Mouse (Mus musculus): Measurements from ENCODE around the gene Nfyc. TPM values are rescaled to one million over a fixed set of nuclear protein-coding genes. Genes with fewer than 3 reads are reported as not detected.
A peak's percentile ranks its signal among the peaks of the same experiment; 100 is the strongest.

The Nfyc gene
- polyA plus RNA-seq, 2 experiments: 50.6 to 53.3 TPM

DNA sequence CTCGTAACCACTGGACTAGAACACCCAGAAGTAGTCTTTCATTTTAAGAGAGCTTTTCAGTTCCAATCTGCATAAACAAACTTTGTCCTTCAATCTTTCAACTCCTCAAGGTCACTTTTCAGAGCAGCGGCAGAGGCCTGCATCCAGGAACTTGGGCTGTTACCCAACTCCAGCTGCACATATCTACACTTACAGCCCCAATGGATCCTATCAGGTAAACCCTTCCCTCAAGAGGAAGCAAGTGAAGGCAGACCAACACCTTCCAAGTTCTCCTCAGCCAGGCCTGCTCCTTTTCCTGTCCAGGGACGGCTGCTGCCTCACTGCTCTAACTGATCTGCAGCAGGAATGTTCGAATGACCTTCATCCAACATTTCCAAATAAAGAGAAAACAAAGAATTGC is 17.2 kb downstream of the Nfyc start:
- ATAC-seq (ENCODE audit: insufficient read depth) (no peak), DNase-seq (ENCODE audit: low read depth in 3 of 3, low spot score in 3 of 3) (no peak)
- H3K9ac ChIP-seq (replicated peaks): peak overlapping the region; percentile 31; the same call in 1 of the 2 replicates
- H3K9me3 ChIP-seq (ENCODE audit: control insufficient read depth, low read length): no peaks in the 10 kb centered on the region
- H3K4me1 ChIP-seq (replicated peaks; ENCODE audit: control insufficient read depth in 2 of 2, insufficient read depth in 2 of 2, low read length in 1 of 2): peaks cover 16 to 23% of the 10 kb centered on the region in 2 experiments
- H3K27me3 ChIP-seq (ENCODE audit: control insufficient read depth, insufficient read depth, low read length): no peaks in the 10 kb centered on the region
- peak overlapping the region; percentile 81 for H3K4me2 ChIP-seq (ENCODE audit: low read depth)
- H3K36me3 ChIP-seq (replicated peaks; ENCODE audit: control insufficient read depth, insufficient read depth, low read depth): no peaks in the 10 kb centered on the region
- H3K4me3 ChIP-seq (ENCODE audit: insufficient read depth in 1 of 2, low read depth in 2 of 2, low read length in 2 of 2): peak overlapping the region; percentile 45 to 63
- 46% methylated on average over 4 of the region's 4 CpGs for WGBS (ENCODE audit: insufficient replicate concordance)
- no peak for TF ChIP-seq CTCF (IDR thresholded peaks at IDR 0.05; ENCODE audit: low read depth)
- TF ChIP-seq EP300 (IDR thresholded peaks at IDR 0.05; ENCODE audit: low read depth): no peak
- peak overlapping the region; percentile 25; the same call in 1 of the 2 replicates for H3K27ac ChIP-seq

DNA sequence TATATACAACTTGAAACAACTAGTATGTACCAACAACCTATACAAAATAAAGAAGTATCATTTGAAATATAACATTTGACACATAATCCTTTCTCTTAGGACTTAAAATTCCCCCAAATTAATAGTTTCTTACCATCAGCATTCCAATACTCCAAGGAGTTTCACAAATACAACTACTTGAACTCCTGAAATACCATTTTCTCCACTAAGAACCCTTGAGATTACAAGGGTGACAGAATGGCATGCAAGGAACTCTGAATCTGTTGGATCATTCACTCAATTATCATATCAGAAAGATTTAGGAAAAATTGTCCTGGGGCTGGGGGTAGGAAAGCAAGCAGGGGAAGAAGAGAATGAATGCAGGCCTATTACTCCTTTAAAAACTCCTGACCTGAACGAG is 17.6 kb downstream of the Nfyc start:
- peak overlapping the region; percentile 81 for H3K4me2 ChIP-seq (ENCODE audit: low read depth)
- H3K27me3 ChIP-seq (ENCODE audit: control insufficient read depth, insufficient read depth, low read length): no peaks in the 10 kb centered on the region
- no peak for ATAC-seq (ENCODE audit: insufficient read depth)
- no peaks in the 10 kb centered on the region for H3K36me3 ChIP-seq (replicated peaks; ENCODE audit: control insufficient read depth, insufficient read depth, low read depth)
- no peaks in the 10 kb centered on the region for H3K9me3 ChIP-seq (ENCODE audit: control insufficient read depth, low read length)
- DNase-seq (ENCODE audit: low read depth in 3 of 3, low spot score in 3 of 3): no peak
- TF ChIP-seq EP300 (IDR thresholded peaks at IDR 0.05; ENCODE audit: low read depth): no peak
- no peak overlapping the region for H3K9ac ChIP-seq (replicated peaks)
- WGBS (ENCODE audit: insufficient replicate concordance): 56% methylated on average over 1 of the region's 1 CpGs
- H3K4me3 ChIP-seq (ENCODE audit: insufficient read depth in 1 of 2, low read depth in 2 of 2, low read length in 2 of 2): peak overlapping the region in 1 of 2 experiments; percentile 63; a peak in 2 of 4 replicates
- H3K4me1 ChIP-seq (replicated peaks; ENCODE audit: control insufficient read depth in 2 of 2, insufficient read depth in 2 of 2, low read length in 1 of 2): peaks cover 16 to 23% of the 10 kb centered on the region in 2 experiments
- H3K27ac ChIP-seq: no peak overlapping the region

- no peak for TF ChIP-seq EP300 (IDR thresholded peaks at IDR 0.05; ENCODE audit: low read depth)
- no peak for TF ChIP-seq CTCF (IDR thresholded peaks at IDR 0.05; ENCODE audit: low read depth)
- Histone ChIP-seq H3K27ac (no peak overlapping the region), H3K4me2 (ENCODE audit: low read depth) (peak overlapping the region; percentile 16; the same call in 1 of the 2 replicates), H3K9me3 (ENCODE audit: control insufficient read depth, low read length) (no peaks in the 10 kb centered on the region), H3K4me3 (ENCODE audit: insufficient read depth in 1 of 2, low read depth in 2 of 2, low read length in 2 of 2) (no peak overlapping the region), H3K36me3 (replicated peaks; ENCODE audit: control insufficient read depth, insufficient read depth, low read depth) (no peaks in the 10 kb centered on the region), H3K9ac (replicated peaks) (no peak overlapping the region), H3K4me1 (replicated peaks; ENCODE audit: control insufficient read depth in 2 of 2, insufficient read depth in 2 of 2, low read length in 1 of 2) (peaks cover 4% of the 10 kb centered on the region in 2 experiments; a peak in 3 of 4 replicates), H3K27me3 (ENCODE audit: control insufficient read depth, insufficient read depth, low read length) (no peaks in the 10 kb centered on the region)
- DNase-seq (ENCODE audit: low read depth in 3 of 3, low spot score in 3 of 3) (no peak), ATAC-seq (ENCODE audit: insufficient read depth) (no peak)
Measured at GRCm38 (mm10) chr4:120805816-120806215, 25.6 kb downstream of the Nfyc start.

- 24% methylated on average over 2 of the region's 2 CpGs for WGBS (ENCODE audit: insufficient replicate concordance)
Measured at GRCm38 (mm10) chr4:120801446-120801845, 29.9 kb downstream of the Nfyc start.

DNA sequence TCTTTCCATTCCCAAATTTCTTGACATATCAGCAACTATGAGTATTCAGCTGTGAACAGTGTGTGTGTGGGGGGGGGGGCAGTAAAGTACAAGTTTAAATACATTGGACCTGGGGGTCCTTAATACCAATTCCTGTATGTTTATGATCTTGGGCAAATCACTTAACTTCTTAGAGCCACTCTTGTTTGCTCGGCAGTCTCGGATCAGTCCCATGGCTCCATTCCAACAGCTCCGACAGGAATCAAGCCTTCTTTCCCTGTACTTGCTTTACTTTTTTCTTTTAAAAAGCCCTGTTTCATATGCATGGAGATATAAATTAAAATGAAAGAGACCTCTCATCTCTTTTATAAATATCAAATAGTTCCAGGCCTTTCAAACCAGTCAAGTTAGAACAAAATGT is 30.7 kb downstream of the Nfyc start:
- no peak overlapping the region for H3K4me3 ChIP-seq (ENCODE audit: insufficient read depth in 1 of 2, low read depth in 2 of 2, low read length in 2 of 2)
- H3K4me1 ChIP-seq (replicated peaks; ENCODE audit: control insufficient read depth in 2 of 2, insufficient read depth in 2 of 2, low read length in 1 of 2): no peaks in the 10 kb centered on the region; a peak in 1 of 4 replicates
- 75% methylated on average over 3 of the region's 3 CpGs for WGBS (ENCODE audit: insufficient replicate concordance)
- no peaks in the 10 kb centered on the region for H3K9me3 ChIP-seq (ENCODE audit: control insufficient read depth, low read length)
- H3K27ac ChIP-seq: no peak overlapping the region
- H3K9ac ChIP-seq (replicated peaks): no peak overlapping the region
- DNase-seq (ENCODE audit: low read depth in 3 of 3, low spot score in 3 of 3) (no peak), ATAC-seq (ENCODE audit: insufficient read depth) (no peak)
- H3K27me3 ChIP-seq (ENCODE audit: control insufficient read depth, insufficient read depth, low read length): no peaks in the 10 kb centered on the region
- no peak for TF ChIP-seq CTCF (IDR thresholded peaks at IDR 0.05; ENCODE audit: low read depth)
- TF ChIP-seq EP300 (IDR thresholded peaks at IDR 0.05; ENCODE audit: low read depth): no peak
- H3K4me2 ChIP-seq (ENCODE audit: low read depth): no peak overlapping the region
- no peaks in the 10 kb centered on the region; the same call in 1 of the 2 replicates for H3K36me3 ChIP-seq (replicated peaks; ENCODE audit: control insufficient read depth, insufficient read depth, low read depth)

More at GRCm38 (mm10) chr4:120801446-120801845, 29.9 kb downstream of the Nfyc start:
- ATAC-seq (ENCODE audit: insufficient read depth) (no peak), DNase-seq (ENCODE audit: low read depth in 3 of 3, low spot score in 3 of 3) (no peak)
- Histone ChIP-seq H3K36me3 (replicated peaks; ENCODE audit: control insufficient read depth, insufficient read depth, low read depth) (no peaks in the 10 kb centered on the region; the same call in 1 of the 2 replicates), H3K27me3 (ENCODE audit: control insufficient read depth, insufficient read depth, low read length) (no peaks in the 10 kb centered on the region), H3K27ac (no peak overlapping the region), H3K9me3 (ENCODE audit: control insufficient read depth, low read length) (no peaks in the 10 kb centered on the region), H3K9ac (replicated peaks) (no peak overlapping the region), H3K4me1 (replicated peaks; ENCODE audit: control insufficient read depth in 2 of 2, insufficient read depth in 2 of 2, low read length in 1 of 2) (no peaks in the 10 kb centered on the region; a peak in 1 of 4 replicates), H3K4me2 (ENCODE audit: low read depth) (no peak overlapping the region), H3K4me3 (ENCODE audit: insufficient read depth in 1 of 2, low read depth in 2 of 2, low read length in 2 of 2) (no peak overlapping the region)
- TF ChIP-seq CTCF (IDR thresholded peaks at IDR 0.05; ENCODE audit: low read depth) (peak; percentile 54), EP300 (IDR thresholded peaks at IDR 0.05; ENCODE audit: low read depth) (no peak)

Data from liver, embryonic 14.5 days (tissue).